Mouse (Mus musculus) R1 (cell line): Measurements from ENCODE around the gene Cfap57.

Experiments
- DNase-seq: peaks from one replicate; pipeline ENCODE4 v3.0.0-alpha.2; 2018; ENCODE audit warnings: low read depth, low spot score

Gene Cfap57

DNA sequence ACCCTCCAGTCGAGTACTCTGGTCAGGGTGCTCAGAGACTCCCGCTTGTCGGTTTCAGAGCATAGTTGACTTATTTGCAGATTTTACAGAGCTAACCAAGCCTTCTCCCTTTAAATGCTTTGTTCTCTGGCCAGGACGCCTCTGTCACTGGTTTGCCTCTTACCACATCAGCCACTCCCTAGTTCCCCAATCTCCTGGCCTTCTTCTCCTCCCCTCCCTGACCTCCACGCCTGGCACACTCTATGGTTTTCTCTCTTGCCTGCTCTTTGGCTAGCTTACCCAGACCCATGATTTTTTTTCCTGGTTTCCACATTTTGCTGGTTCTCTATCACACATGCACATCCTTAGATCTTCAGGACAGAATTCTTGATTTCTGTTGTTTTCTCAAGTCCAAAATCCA lies 102.4 kb downstream of the Cfap57 start:
- DNase-seq, result no peak

DNA sequence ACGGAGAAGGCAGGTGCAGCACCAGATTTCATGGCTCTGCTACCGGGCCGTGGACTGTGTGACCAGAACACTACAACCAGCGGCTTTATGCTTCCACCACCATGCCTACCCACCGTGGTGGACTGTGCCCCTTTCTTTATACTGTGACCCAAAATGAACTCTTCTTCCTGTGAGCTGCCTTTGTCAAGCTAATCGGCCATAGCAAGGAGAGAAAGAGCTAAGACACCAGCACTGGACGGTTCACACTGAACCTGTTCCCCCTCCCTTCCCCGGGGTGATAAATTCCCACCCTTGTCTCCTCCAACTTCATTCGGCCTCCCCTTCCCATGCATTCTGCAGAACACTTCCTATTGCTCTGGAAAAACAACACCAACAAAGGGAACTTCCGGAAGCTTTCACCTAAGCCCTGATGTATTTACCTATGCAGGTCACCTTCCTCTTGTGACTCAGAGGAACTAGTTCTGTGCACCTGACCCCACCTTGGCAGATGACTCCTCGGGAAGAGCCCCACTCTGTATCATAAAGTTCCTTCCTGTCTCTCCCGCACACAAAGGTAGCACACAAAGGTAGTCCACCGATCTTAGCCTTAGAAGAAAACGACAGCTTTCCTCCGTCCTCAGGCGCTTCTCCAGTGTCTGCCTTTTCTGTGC lies 103.0 kb downstream of the Cfap57 start:
- peak; percentile 71 for DNase-seq

DNA sequence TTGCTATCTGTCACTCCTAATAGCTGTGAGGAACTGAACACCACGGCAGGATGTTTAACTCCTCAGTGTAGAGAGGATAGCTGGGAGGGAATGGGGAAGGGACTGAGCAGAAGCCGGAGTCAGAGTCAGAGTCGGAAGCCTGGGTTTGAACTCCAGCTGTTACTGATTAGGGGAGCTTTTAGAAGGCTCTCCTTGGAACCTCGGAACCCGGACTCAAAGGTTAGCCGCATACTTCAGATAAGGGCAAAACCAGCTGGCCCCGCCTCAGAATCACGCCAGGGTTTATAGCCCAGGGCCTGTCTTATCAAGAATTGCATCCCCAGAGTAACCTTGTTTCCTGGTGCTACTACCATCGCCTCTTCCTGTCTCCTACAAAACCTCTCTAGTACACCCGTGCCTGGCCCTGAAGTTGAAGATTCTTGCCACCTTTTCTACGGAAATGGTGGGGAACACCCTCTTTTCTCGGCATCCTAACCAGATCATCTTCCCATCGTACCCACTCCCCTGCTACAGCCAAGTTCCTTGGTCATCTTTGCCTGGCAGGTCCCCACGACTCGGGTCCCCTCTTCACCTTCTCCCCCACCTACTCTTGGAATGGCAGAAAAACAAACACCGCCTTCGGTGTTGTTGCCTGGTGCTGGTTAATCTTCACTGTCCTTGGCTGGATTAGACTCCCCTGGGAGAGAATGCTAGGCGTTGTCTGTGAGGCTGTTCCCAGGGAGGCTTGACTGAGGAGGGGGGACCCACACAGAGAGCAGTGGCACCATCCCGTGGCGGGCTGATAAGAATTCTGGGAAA lies 103.7 kb downstream of the Cfap57 start:
- peak; percentile 68 for DNase-seq

DNA sequence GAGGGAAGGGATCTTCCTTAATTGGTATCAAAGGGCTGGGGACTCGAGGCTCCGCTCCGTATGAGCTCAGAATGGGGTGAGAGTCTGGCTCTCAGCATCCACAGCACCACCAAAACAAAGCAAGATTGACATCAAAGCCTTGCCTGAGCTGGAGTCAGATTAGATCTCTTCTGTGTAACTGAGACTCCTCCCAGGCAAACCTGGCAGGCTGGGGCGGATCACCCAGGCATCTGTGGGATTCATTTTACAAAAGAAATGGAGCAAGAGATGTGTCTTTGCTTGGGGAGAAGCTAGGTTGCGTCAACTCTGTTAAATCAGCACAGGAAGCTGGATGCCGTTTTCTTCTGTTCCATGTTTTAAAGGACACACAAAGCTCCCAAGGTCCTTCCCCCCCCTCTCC lies 111.5 kb downstream of the Cfap57 start:
- DNase-seq, result peak; percentile 52

DNA sequence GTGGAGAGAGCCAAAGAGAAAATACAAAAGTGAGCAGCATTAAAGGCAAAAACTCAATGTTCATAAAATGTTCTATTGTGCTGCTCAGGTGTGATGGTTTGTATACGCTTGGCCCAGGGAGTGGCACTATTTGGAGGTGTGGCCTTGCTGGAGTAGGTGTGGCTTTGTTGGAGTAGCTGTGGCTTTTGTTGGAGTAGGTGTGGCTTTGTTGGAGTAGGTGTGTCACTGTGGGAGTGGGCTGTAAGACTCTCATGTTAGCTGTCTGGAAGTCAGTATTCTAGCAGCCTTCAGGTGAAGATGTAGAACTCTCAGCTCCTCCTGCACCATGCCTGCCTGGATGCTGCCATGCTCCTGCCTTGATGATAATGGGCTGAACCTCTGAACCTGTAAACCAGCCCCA lies 113.4 kb downstream of the Cfap57 start:
- peak; percentile 84 for DNase-seq

DNA sequence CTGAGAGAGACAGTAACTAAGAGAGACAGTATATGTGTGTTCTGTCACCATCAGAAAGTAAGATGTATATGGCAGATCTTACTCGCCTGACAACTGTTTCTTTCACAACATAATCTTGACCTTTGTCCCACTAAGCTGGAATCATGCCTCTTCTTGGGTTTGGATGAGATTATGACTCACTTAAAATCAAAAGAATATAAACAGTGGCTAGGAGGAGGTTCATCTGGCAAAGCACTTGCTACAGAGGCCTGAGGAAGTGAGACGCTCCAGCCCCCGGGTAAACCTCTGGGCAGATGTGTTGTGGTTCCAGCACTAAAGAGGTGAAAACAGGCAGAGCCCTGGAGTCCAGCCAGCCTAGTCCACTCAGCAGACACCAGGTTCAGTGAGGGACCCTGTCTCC lies 115.0 kb downstream of the Cfap57 start:
- DNase-seq, result no peak
